Mouse (Mus musculus) ES-Bruce4 (cell line): ENCODE measurements around the gene AK157302. TPM values are rescaled to one million over a fixed set of nuclear protein-coding genes. Genes with fewer than 3 reads are reported as not detected.

Experiments
- H3K27ac ChIP-seq: 2 replicates; pipeline ENCODE4 v1.5.1; 2012; ENCODE audit warnings: low read length, inconsistent platforms; ENCODE audit not compliant: insufficient read depth
- H3K27me3 ChIP-seq: 2 replicates; pipeline ENCODE4 v1.6.1; 2012; ENCODE audit warnings: mild to moderate bottlenecking, low read length, inconsistent platforms; ENCODE audit not compliant: control insufficient read depth, poor library complexity, insufficient read depth, severe bottlenecking
- H3K36me3 ChIP-seq: 2 replicates; pipeline ENCODE4 v1.6.1; 2012; ENCODE audit warnings: inconsistent platforms, mild to moderate bottlenecking, low read length, moderate library complexity; ENCODE audit not compliant: control insufficient read depth, poor library complexity, insufficient read depth, severe bottlenecking
- H3K4me1 ChIP-seq: one replicate; pipeline ENCODE4 v1.8.1; 2011; ENCODE audit warnings: low read length; ENCODE audit not compliant: control insufficient read depth, insufficient read depth
- H3K4me3 ChIP-seq: 2 replicates; pipeline ENCODE4 v1.5.1; 2011; ENCODE audit warnings: low read depth, mild to moderate bottlenecking, low read length
- H3K9ac ChIP-seq: 2 replicates; pipeline ENCODE4 v1.6.1; 2012; ENCODE audit warnings: low read depth, mild to moderate bottlenecking, inconsistent platforms; ENCODE audit not compliant: poor library complexity, severe bottlenecking
- H3K9me3 ChIP-seq: replicated peaks from 2 replicates; pipeline ENCODE4 v1.6.1; 2012; ENCODE audit warnings: mild to moderate bottlenecking, low read length, inconsistent platforms; ENCODE audit not compliant: control insufficient read depth, poor library complexity, insufficient read depth, severe bottlenecking
- CTCF ChIP-seq: IDR thresholded peaks from one replicate; pipeline ENCODE4 v1.8.1; 2011; ENCODE audit warnings: low read depth, low read length
- EP300 ChIP-seq: IDR thresholded peaks from 2 replicates; pipeline ENCODE4 v1.6.1; 2011; ENCODE audit warnings: low read depth, low read length; ENCODE audit not compliant: insufficient read depth
- POLR2A ChIP-seq: IDR thresholded peaks from one replicate; pipeline ENCODE4 v1.8.1; 2011; ENCODE audit warnings: low read length; ENCODE audit not compliant: insufficient read depth
- polyA plus RNA-seq: library from polyadenylated mRNA; stranded (reverse); fragments of >200 nt; gene quantifications from 2 replicates; pipeline ENCODE4 v1.2.4, GENCODE M21; 2011; ENCODE audit warnings: low read depth; ENCODE audit not compliant: missing spikeins, insufficient read depth, insufficient read length

AK157302 gene
- 0.52 TPM in 1 of 2 replicates, not detected in the other for polyA plus RNA-seq

GRCm38 (mm10) chr13:21495080-21495479 is at the start of gene AK157302:
TSS of gene AK157302 (plus strand) at chr13:21495223.
- Histone ChIP-seq H3K27ac (no peak within 1 kb of the TSS), H3K36me3 (no peaks in the 10 kb centered on the region), H3K9me3 (no peaks in the 10 kb centered on the region), H3K4me3 (no peak within 1 kb of the TSS), H3K4me1 (no peaks in the 10 kb centered on the region), H3K9ac (no peak within 1 kb of the TSS), H3K27me3 (no peaks in the 10 kb centered on the region)
- TF ChIP-seq EP300, result no peak
- TF ChIP-seq POLR2A, result no peak
- TF ChIP-seq CTCF, result no peak

DNA sequence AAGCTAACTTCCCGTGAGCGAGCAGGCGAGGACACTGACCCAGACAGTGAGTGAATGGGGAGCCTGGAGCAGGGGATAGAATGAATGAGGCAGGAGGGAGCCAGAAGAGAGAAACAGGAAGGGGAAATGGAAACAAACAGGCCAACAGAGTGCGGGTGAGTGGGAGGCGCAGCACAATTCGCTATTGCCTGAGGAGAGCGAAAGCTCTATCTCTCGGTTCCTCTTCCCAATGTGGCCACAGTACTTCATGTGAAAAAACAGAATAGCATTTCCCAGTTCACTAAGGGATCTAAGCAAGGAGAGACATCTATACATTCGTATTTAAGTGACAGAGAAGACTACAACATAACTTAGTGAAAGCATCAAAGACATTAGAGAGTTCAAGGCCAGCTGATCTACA is 48.2 kb upstream of the AK157302 start:
- H3K36me3 ChIP-seq, result peaks cover 41% of the 10 kb centered on the region
- no peak overlapping the region for H3K9ac ChIP-seq

GRCm38 (mm10) chr13:21447856-21448614 is 47.0 kb upstream of the AK157302 start:
- no peak overlapping the region for H3K4me3 ChIP-seq
- peaks cover 41% of the 10 kb centered on the region for H3K36me3 ChIP-seq
- H3K9me3 ChIP-seq, result no peaks in the 10 kb centered on the region
- TF ChIP-seq CTCF, result no peak
- no peak for TF ChIP-seq EP300
- no peak for TF ChIP-seq POLR2A
- no peaks in the 10 kb centered on the region for H3K4me1 ChIP-seq
- no peaks in the 10 kb centered on the region for H3K27me3 ChIP-seq
- no peak overlapping the region for H3K9ac ChIP-seq
- H3K27ac ChIP-seq, result no peak overlapping the region

More for the DNA sequence above, 48.2 kb upstream of the AK157302 start:
- TF ChIP-seq POLR2A (no peak), CTCF (no peak), EP300 (no peak)
- no peaks in the 10 kb centered on the region for H3K4me1 ChIP-seq
- no peaks in the 10 kb centered on the region for H3K9me3 ChIP-seq
- H3K4me3 ChIP-seq, result no peak overlapping the region
- no peak overlapping the region for H3K27ac ChIP-seq
- H3K27me3 ChIP-seq, result no peaks in the 10 kb centered on the region

GRCm38 (mm10) chr13:21453042-21453441 is 42.0 kb upstream of the AK157302 start:
- no peaks in the 10 kb centered on the region for H3K9me3 ChIP-seq
- H3K9ac ChIP-seq, result peak overlapping the region; percentile 71
- TF ChIP-seq POLR2A (no peak), EP300 (no peak), CTCF (no peak)
- H3K4me1 ChIP-seq, result no peaks in the 10 kb centered on the region
- H3K4me3 ChIP-seq, result peak overlapping the region; percentile 100
- no peak overlapping the region for H3K27ac ChIP-seq
- H3K36me3 ChIP-seq, result peaks cover 14% of the 10 kb centered on the region
- no peaks in the 10 kb centered on the region for H3K27me3 ChIP-seq

GRCm38 (mm10) chr13:21453449-21453848 is 41.6 kb upstream of the AK157302 start, which contains the start of gene Zscan26:
TSS of gene Zscan26 (minus strand) at chr13:21453730.
- Histone ChIP-seq H3K4me3 (peak within 1 kb of the TSS; percentile 100), H3K9me3 (no peaks in the 10 kb centered on the region), H3K36me3 (peaks cover 11% of the 10 kb centered on the region), H3K27me3 (no peaks in the 10 kb centered on the region), H3K4me1 (no peaks in the 10 kb centered on the region), H3K9ac (peak within 1 kb of the TSS; percentile 71), H3K27ac (no peak within 1 kb of the TSS)
- 0 out of 2 replicates have a peak, but pooled peaks have one; percentile 28 for TF ChIP-seq EP300
- peak; percentile 62 for TF ChIP-seq POLR2A
- no peak for TF ChIP-seq CTCF

DNA sequence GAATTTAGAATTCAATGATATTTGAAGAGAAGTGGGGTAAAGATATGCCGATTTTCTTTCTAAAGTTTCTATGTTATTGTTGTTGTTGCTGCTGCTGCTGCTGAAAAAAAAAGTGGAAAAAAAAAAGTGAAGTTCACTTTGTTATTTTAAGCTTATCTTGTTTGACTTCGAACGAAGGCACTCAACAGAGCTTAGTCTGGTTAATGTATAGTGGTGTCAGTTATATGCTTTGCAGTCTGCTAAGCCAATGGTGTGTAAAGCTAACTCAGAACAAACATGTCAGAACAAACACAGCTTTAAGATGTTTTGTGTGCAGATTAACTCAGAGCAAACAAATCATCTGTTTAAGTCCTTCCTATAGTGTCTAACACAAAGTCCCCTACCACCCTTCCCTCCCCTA is 40.9 kb upstream of the AK157302 start:
- Histone ChIP-seq H3K36me3 (peaks cover 9% of the 10 kb centered on the region), H3K9ac (no peak overlapping the region), H3K27ac (no peak overlapping the region), H3K4me1 (no peaks in the 10 kb centered on the region), H3K27me3 (no peaks in the 10 kb centered on the region), H3K9me3 (no peaks in the 10 kb centered on the region), H3K4me3 (no peak overlapping the region)
- no peak for TF ChIP-seq POLR2A
- TF ChIP-seq EP300, result no peak
- no peak for TF ChIP-seq CTCF
